Mouse (Mus musculus): ENCODE data around the gene Uqcc2.

Uqcc2 gene

GRCm38 (mm10) chr17:27133551-27134141 is at the start of gene Uqcc2:
Gene Uqcc2 (minus strand): TSS chr17:27133916.
- DNase-seq (ENCODE audit: low spot score in 2 of 2), result peak; percentile 96 to 97

GRCm38 (mm10) chr17:27182401-27182800 is 48.7 kb upstream of the Uqcc2 start:
- DNase-seq (ENCODE audit: low spot score in 2 of 2), result no peak

- no peak for DNase-seq (ENCODE audit: low spot score in 2 of 2)
Measured at GRCm38 (mm10) chr17:27181666-27182065, 48.0 kb upstream of the Uqcc2 start.

DNA sequence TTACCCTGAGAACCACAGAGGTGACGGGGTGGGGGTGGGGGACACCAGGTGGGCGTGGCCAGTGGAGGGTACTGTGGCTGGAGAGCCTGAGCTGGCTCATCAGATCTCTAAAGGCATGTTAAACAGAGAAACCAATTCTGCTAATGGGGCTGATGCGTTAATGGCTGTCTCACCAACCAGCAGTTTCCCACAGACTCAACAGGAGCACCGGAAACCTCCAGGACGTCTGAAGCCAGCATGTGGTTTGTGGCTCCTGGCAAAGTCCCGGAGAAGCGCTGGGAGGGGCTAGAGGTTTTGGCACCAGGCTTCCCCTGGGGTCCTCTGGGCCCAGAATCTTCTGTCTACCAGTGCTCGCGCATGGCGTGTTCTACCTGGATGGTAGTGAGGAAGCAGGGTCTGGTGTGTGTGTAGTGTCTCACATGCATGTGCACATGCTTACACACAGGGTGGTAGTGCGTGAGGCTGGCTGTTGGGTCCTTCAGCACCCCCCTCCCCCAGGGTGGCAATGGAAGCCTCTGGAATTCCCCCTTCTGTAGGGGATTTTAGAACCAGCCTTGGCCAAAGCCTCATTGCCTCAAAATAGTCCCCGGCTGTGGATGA is 46.1 kb upstream of the Uqcc2 start:
- no peak for DNase-seq (ENCODE audit: low spot score in 2 of 2)

DNA sequence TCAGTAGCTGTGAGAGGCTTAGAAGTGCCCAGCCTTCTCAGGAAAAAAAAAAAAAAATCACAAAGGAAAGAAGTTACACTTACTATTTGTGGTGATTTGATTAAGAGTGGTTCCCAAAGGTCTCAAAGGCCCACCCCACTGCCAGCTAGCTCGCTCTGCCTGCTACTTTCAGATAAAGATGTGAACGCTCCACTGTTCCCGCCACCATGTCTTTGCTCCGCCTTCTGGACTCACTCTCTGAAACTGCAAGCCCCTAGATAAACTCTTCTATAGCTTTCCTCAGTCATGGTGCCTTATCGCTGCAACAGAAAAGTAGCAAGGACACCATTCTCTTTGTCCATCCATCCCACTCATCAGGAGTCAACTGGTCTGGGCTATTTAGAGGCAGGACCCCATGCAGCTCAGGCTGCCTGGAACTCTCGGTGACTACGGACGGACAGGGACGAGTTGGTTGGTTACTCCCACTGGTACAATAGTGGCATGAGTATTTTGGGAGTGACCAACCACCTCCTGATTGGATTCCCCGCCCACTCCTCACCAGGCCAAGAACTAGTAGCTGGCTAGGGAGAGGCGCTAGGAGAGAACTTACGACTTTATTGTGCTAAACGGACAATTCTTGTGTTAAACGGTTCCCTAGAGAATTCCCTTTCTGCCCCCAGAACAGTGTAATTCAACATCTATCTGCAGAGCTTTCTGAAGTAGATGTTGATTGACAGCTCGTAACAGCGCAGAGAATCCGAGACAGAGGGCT is 44.9 kb upstream of the Uqcc2 start:
- DNase-seq (ENCODE audit: low spot score in 2 of 2), result no peak

DNA sequence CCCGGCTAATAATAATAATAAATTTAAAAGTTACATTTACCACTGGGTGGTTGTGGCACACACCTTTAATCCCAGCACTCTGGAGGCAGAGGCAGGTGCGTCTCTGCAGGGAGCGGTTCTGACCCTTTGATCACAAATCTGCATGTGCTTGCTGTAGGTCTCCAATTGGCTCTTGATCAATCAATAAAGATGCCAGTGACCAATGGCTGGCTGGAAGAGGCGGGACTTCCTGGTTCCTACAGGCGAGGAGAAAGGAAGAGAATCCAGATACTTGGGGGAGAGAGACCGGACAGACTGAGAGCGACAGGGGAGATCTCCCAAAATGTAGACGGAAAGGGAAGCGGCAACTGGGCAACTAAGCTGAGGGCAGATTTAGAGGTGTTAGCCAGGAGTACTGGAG is 44.3 kb upstream of the Uqcc2 start:
- DNase-seq (ENCODE audit: low spot score in 2 of 2), result no peak

DNA sequence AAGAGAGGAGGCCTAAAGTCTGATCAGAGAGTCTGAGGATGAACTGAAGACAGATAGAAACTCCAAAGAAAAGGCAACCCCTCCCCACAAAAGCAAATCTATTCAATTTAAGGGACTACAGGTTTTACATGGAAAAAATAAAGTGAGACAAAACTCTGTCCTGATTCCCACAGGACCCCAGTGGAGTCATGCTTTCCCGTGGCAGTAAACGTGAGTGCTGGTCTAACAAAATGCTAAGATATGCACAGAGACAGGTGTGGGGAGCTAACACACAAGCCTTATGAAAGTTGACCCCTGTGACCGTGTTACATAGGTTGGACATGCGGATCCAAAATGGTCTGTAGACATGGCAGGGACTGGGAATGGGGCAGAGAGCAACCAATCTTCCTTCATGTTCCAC is 43.0 kb upstream of the Uqcc2 start:
- no peak for DNase-seq (ENCODE audit: low spot score in 2 of 2)

DNA sequence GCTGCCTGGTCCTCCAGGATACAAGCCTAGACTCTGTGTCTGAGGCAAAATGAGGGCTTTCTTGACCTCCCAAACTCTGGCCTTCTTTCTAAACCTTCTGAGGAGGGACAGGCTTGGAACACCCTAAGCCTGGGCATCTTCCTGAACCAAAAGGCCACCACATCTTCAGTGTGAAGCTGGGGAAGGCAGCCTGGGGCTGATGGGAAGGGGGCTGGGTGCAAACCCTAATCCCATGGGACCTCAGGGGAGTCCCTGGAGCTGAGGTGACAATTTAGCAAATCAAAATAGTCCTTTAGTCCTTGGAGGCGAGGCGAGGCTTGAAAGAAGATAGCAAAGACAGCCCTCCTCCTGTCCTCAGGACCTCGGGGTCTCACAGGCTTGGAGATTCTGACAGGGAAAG is 42.6 kb upstream of the Uqcc2 start:
- no peak for DNase-seq (ENCODE audit: low spot score in 2 of 2)

DNA sequence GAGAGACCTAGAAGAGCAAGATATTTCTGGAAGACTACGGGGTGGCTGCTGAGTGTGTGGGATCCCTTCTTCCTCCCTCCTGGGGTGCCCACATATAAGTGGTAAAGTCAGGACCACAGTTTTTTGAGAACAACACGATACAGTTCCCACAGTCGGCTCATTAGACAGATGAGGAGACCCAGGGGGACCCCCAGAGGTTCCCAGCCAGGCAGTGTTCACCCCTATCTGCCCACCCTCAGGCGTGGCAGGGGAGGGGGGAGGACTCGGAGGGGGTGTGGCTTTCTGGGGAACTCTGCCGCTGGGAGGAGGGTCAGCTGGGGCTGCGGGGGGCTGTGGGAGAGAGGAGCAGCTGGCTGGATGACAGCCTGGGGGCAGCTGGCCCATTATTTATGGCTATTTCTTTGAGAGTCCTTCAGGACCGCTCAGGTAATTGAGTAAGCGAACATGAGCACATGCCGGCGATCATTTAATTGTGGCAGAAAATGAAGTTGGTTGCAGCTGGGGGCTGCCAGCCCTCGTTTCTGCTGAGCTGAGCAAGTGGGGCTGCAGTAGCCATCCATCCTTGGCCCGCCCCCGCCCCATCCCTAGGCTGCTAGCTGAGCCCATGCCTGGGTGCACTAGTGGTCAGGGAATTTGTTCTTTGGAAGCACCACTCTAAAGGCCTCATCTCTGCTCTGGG is 41.6 kb upstream of the Uqcc2 start:
- DNase-seq (ENCODE audit: low spot score in 2 of 2), result no peak

DNA sequence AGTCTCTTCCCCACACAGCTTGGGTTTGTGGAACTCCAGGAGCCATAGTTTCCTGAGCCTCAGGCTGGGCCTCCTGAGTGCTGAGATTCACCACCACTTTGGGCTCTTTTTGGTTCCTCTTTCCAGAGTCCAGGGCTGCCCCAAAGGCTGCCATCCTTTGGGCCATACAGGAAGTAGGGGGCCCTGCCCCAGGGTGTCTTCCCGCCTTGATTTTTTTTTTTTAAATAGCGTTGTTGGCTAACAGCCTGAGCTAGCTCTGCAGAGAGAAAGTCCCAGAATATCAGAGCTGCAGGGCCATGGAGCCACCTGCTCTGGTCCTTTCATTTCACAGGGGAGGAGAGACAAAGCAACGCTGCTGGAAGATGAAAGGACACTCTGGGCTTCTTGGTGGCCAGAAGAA is 40.0 kb upstream of the Uqcc2 start:
- no peak for DNase-seq (ENCODE audit: low spot score in 2 of 2)

GRCm38 (mm10) chr17:27172459-27172858 is 38.7 kb upstream of the Uqcc2 start:
- DNase-seq (ENCODE audit: low spot score in 2 of 2), result no peak

GRCm38 (mm10) chr17:27171121-27171520 is 37.4 kb upstream of the Uqcc2 start:
- DNase-seq (ENCODE audit: low spot score in 2 of 2), result no peak

- no peak for DNase-seq (ENCODE audit: low spot score in 2 of 2)
Measured at GRCm38 (mm10) chr17:27169952-27170695, 36.4 kb upstream of the Uqcc2 start.

GRCm38 (mm10) chr17:27168569-27168968 is 34.9 kb upstream of the Uqcc2 start:
- no peak for DNase-seq (ENCODE audit: low spot score in 2 of 2)

DNA sequence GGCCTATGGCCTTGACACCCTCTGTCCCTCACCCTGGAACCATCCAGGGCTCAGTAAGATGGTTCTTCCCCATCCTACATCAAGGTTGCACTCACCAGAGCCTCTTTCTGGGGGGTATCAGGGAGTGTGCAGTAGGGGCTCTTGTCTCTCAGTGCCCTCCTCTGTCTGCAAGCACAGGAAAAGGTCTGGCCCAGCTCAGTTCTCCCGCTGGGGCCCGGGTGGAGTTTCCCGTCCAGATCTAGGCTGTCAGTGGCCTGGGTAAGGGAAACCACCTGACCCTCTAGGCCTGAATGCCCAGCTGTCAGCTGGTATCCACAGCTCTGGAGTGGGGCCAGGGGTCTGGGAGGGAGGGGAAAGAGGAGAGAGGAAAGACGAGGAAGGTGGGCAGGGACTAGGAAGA is 33.8 kb upstream of the Uqcc2 start, which contains the start of gene Ip6k3:
Gene Ip6k3 (minus strand): TSS at position 251 of the 400 bp plus-strand sequence.
- DNase-seq (ENCODE audit: low spot score in 2 of 2), result no peak

DNA sequence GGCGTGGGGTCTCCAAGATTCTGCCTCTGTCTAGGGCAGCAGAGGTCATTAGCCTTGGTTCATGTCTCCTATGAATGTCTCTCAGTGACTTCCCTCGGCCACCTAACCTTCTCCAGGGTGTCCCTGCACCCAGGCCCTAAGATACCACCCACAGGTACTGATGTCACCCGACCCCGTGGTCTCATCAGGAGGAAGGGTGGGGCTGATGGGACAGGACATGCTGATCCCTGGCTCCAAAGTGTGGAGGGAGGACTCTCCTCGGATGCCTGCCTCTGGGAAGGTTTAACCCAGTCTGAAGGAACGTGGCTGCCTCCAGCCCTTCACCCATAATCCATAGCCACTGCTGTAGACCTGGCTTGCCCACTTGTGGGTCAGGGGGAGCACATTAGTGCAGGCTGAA is 33.2 kb upstream of the Uqcc2 start:
- no peak for DNase-seq (ENCODE audit: low spot score in 2 of 2)

- DNase-seq (ENCODE audit: low spot score in 2 of 2), result peak; percentile 52 to 61
Measured at GRCm38 (mm10) chr17:27165054-27165773, 31.5 kb upstream of the Uqcc2 start.

- no peak for DNase-seq (ENCODE audit: low spot score in 2 of 2)
Measured at GRCm38 (mm10) chr17:27160905-27161304, 27.2 kb upstream of the Uqcc2 start.

DNA sequence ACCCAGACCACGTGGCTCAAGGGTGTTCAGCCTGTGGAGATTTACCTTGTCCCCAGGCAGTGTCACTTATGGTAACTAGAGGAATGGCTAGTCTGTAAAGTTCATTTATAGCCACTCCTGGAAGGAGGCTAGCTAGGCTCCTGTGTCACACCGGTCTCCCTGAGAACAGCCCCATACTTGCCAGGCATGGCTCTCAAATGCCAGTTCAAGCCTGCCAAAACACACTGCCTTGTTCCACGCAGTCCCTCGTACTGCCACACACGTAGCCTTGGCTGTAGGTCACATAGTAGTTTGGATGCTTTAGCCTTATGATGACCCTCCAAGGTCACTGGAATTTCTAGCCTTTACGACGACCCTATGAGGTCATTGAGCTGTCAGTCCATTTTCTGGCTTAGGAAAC is 25.5 kb upstream of the Uqcc2 start:
- no peak for DNase-seq (ENCODE audit: low spot score in 2 of 2)

DNA sequence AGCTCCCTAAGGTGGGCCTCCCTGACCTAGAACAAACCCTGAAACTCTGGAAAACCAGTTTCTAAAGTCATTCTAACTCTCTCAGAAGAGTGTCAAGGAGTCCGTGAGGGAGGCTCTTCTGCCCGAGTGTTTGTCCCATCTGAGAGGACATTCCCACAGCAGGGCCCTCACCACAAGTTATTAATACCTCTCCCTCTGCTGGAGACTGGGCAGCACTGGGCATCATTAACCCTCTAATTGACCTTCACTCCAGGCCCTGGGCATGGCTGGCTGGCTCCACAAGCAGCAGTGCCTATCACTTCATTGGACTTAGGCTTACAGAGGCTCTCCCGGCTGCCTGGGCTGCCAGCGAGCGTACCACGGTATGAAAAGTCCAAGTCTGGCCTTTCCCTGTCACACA is 24.7 kb upstream of the Uqcc2 start:
- no peak for DNase-seq (ENCODE audit: low spot score in 2 of 2)

DNA sequence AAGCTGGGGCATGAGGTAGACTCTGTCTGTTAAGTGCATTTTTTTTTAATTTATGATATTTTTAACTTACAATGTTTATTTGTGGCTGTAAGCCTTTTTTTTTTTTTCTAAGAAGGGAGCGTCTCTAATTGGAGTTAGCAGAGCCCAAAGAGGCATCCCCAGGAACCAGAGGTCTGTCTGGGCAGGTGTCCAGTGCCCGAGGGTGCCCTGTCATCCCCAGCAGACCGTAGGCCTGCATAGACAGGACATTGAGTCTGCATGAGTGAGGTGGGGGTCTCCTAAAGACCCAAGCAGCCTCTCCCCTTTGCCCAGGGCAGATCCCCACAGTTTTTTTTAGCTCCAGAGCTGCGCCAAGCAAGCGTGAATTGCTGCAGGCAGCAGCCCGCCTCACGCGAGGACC is 22.0 kb upstream of the Uqcc2 start:
- no peak for DNase-seq (ENCODE audit: low spot score in 2 of 2)

All from frontal cortex, postnatal 36 days (tissue).